8 mouse cellular contexts compared by ENCODE assay signal in the genomic region with DNA sequence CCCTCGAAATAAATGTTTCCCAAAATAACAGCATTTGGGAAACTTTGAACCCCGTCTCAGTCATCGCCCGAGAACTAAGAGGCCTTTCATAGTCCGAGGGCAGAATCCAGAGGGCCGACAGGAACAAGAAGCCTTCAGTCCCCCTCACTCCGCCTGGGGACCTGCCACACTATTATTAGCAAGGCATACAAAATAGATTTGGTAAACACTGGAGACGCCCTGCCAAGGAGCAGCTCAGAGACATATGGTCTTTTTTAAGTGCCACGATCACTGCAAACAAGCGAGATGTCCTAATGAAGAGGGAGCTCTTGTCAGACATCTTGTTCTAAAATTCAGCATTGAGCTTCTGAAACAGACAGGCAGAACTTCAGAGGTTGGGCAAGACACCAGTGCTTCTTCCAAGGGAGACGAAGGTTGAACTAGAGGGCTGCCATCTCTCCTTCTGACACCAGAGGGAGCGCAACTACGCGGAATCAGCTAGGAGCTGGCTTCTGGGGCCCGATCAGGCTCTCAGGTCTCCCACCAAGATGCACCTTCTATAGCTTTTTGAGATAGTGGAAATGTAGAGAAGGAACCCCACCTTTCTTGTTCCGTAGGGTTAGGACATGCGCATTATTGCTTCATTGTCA.
A peak's percentile ranks its signal among the peaks of the same experiment; 100 is the strongest.
DNase-seq lines count a peak whose midpoint lies in the region; ATAC-seq lines count a peak whose summit lies in the region.

No protein-coding gene starts in this region.

- no peak overlapping the region for H3K9ac ChIP-seq in forebrain, embryonic 12.5 days
- H3K9ac ChIP-seq in hindbrain, embryonic 15.5 days, result no peak overlapping the region
- no peak overlapping the region for H3K9ac ChIP-seq in neural tube, embryonic 11.5 days (ENCODE audit: low read length)

- peak; percentile 73 for DNase-seq in forebrain, embryonic 10.5 days (ENCODE audit: extremely low spot score, low spot score)
- DNase-seq in cerebellum, adult 9-10 months, result peak; percentile 61
- peak; percentile 52 to 94 for DNase-seq in frontal cortex, adult 2 months (ENCODE audit: extremely low spot score in 1 of 2, low spot score in 1 of 2)
- DNase-seq in left cerebral cortex, postnatal 10 days (ENCODE audit: extremely low spot score in 1 of 2, low spot score in 2 of 2), result peak; percentile 79
- DNase-seq in neural tube, embryonic 11.5 days (ENCODE audit: low spot score), result peak; percentile 81
- DNase-seq in thymus, postnatal 4 days, result peak; percentile 62

- no peak overlapping the region for H3K4me3 ChIP-seq in forebrain, embryonic 10.5 days
- H3K4me3 ChIP-seq in forebrain, embryonic 12.5 days (replicated peaks), result no peak overlapping the region
- H3K4me3 ChIP-seq in hindbrain, embryonic 15.5 days, result no peak overlapping the region
- no peak overlapping the region for H3K4me3 ChIP-seq in neural tube, embryonic 11.5 days (ENCODE audit: low read depth, low read length)

- ATAC-seq in forebrain, embryonic 12.5 days (ENCODE audit: low FRiP score), result no peak; the same call in 1 of the 2 replicates
- peak; percentile 81 for ATAC-seq in hindbrain, embryonic 15.5 days (ENCODE audit: low FRiP score, low read depth)
- no peak for ATAC-seq in neural tube, embryonic 11.5 days (ENCODE audit: insufficient read depth, low FRiP score, low TSS enrichment)

- peaks cover 5% of the 10 kb centered on the region; the same call in 1 of the 2 replicates for H3K4me1 ChIP-seq in forebrain, embryonic 10.5 days
- peaks cover 3% of the 10 kb centered on the region; the same call in 1 of the 2 replicates for H3K4me1 ChIP-seq in forebrain, embryonic 12.5 days
- peaks cover 3% of the 10 kb centered on the region; the same call in 1 of the 2 replicates for H3K4me1 ChIP-seq in hindbrain, embryonic 15.5 days (replicated peaks)
- no peaks in the 10 kb centered on the region for H3K4me1 ChIP-seq in neural tube, embryonic 11.5 days (ENCODE audit: control insufficient read depth, insufficient read depth, low read length)

- 39% methylated on average over 17 of the region's 17 CpGs for WGBS in forebrain, embryonic 10.5 days
- WGBS in forebrain, embryonic 12.5 days, result 32% methylated on average over 17 of the region's 17 CpGs
- 37% methylated on average over 17 of the region's 17 CpGs for WGBS in hindbrain, embryonic 15.5 days
- WGBS in neural tube, embryonic 11.5 days, result 48% methylated on average over 17 of the region's 17 CpGs

- H3K9me3 ChIP-seq in forebrain, embryonic 10.5 days, result no peaks in the 10 kb centered on the region
- no peaks in the 10 kb centered on the region for H3K9me3 ChIP-seq in forebrain, embryonic 12.5 days
- no peaks in the 10 kb centered on the region for H3K9me3 ChIP-seq in hindbrain, embryonic 15.5 days
- H3K9me3 ChIP-seq in neural tube, embryonic 11.5 days (ENCODE audit: control insufficient read depth, low read length), result no peaks in the 10 kb centered on the region

- intact Hi-C loops in left cerebral cortex, postnatal 10 days (cut with DNase I), result loop anchor here (2.0 to 5.0 kb wide), 2 partner anchors 46 to 1116 kb away; no protein-coding TSS in a partner anchor

- no peak overlapping the region for H3K4me2 ChIP-seq in forebrain, embryonic 12.5 days
- H3K4me2 ChIP-seq in hindbrain, embryonic 15.5 days, result no peak overlapping the region
- no peak overlapping the region for H3K4me2 ChIP-seq in neural tube, embryonic 11.5 days (ENCODE audit: low read depth)

- no peaks in the 10 kb centered on the region for H3K27me3 ChIP-seq in forebrain, embryonic 10.5 days (ENCODE audit: poor library complexity, severe bottlenecking)
- no peaks in the 10 kb centered on the region; the same call in 1 of the 2 replicates for H3K27me3 ChIP-seq in forebrain, embryonic 12.5 days
- 0 out of 2 replicates have a peak, but pooled peaks cover 2% of the 10 kb centered on the region for H3K27me3 ChIP-seq in hindbrain, embryonic 15.5 days
- no peaks in the 10 kb centered on the region for H3K27me3 ChIP-seq in neural tube, embryonic 11.5 days (ENCODE audit: control insufficient read depth, insufficient read depth, low read length)

- peak overlapping the region; percentile 48; the same call in 1 of the 2 replicates for H3K27ac ChIP-seq in forebrain, embryonic 10.5 days
- no peak overlapping the region for H3K27ac ChIP-seq in forebrain, embryonic 12.5 days
- no peak overlapping the region for H3K27ac ChIP-seq in hindbrain, embryonic 15.5 days (replicated peaks)
- H3K27ac ChIP-seq in neural tube, embryonic 11.5 days (ENCODE audit: low read depth, low read length), result no peak overlapping the region

- no peaks in the 10 kb centered on the region for H3K36me3 ChIP-seq in forebrain, embryonic 10.5 days (replicated peaks)
- no peaks in the 10 kb centered on the region for H3K36me3 ChIP-seq in forebrain, embryonic 12.5 days (replicated peaks)
- H3K36me3 ChIP-seq in hindbrain, embryonic 15.5 days, result no peaks in the 10 kb centered on the region
- H3K36me3 ChIP-seq in neural tube, embryonic 11.5 days (ENCODE audit: control insufficient read depth, insufficient read depth, low read length), result no peaks in the 10 kb centered on the region
